Mouse (Mus musculus): ENCODE measurements around the gene Nup210. TPM values are rescaled to one million over a fixed set of nuclear protein-coding genes. Genes with fewer than 3 reads are reported as not detected.

Gene Nup210
- polyA plus RNA-seq, 1 experiment = not detected

DNA sequence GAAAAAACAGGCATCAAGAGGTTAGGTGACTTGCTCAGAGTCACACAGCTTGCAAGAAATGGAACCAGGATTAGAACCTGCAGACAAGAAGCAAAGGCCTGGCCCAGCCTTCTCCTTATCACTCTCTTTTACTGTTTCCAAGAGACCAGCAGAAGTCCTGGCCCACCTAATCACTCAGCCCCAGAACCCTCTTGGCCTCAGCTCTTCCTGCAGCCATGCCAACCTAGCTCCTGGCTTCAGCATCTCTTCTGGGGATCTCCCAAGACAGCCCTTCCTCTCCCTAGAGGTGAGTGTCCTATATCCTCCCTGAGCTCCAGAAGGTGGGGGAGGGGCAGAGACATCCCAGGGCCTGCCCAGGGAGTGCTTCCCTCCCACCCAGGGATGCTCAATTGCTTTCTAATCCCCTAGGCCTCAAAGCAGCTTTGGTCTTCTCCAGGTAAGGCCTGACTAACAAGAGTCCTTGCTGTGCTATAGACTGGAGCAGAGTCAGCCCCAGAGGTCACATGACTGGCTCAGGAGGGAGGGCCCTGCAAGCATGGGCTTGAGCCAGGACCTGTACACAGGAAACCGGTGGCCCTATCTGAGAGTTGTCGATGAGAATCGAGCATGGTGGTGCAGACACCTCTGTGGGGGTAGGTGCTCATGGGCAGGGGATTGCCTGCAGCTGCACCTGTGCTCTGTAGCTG, 113.2 kb downstream of the Nup210 start:
- no peak overlapping the region for H3K27ac ChIP-seq (ENCODE audit: insufficient read depth, low read depth, low read length)
- TF ChIP-seq CTCF (IDR thresholded peaks at IDR 0.05; ENCODE audit: insufficient read depth, low read depth, low read length) (no peak), POLR2A (IDR thresholded peaks at IDR 0.05; ENCODE audit: insufficient read depth, low read depth, low read length) (no peak)
- 42% methylated on average over 3 of the region's 3 CpGs for WGBS

GRCm38 (mm10) chr6:91001566-91001965, 115.1 kb downstream of the Nup210 start:
- H3K4me1 ChIP-seq (ENCODE audit: control insufficient read depth, insufficient read depth, low read length) = peaks cover 22% of the 10 kb centered on the region
- TF ChIP-seq POLR2A (IDR thresholded peaks at IDR 0.05; ENCODE audit: insufficient read depth, low read depth, low read length) (no peak), CTCF (IDR thresholded peaks at IDR 0.05; ENCODE audit: insufficient read depth, low read depth, low read length) (no peak)
- H3K4me3 ChIP-seq (ENCODE audit: insufficient read depth, low read depth, low read length) = no peak overlapping the region
- H3K27ac ChIP-seq (ENCODE audit: insufficient read depth, low read depth, low read length) = no peak overlapping the region; the same call in 1 of the 2 replicates
- WGBS = 47% methylated on average over 7 of the region's 7 CpGs

More for the DNA sequence above, 113.2 kb downstream of the Nup210 start:
- no peak overlapping the region for H3K4me3 ChIP-seq (ENCODE audit: insufficient read depth, low read depth, low read length)
- peaks cover 18% of the 10 kb centered on the region for H3K4me1 ChIP-seq (ENCODE audit: control insufficient read depth, insufficient read depth, low read length)

GRCm38 (mm10) chr6:91000819-91001525, 115.7 kb downstream of the Nup210 start:
- TF ChIP-seq POLR2A (IDR thresholded peaks at IDR 0.05; ENCODE audit: insufficient read depth, low read depth, low read length) (no peak), CTCF (IDR thresholded peaks at IDR 0.05; ENCODE audit: insufficient read depth, low read depth, low read length) (no peak)
- WGBS = 15% methylated on average over 15 of the region's 15 CpGs
- H3K4me3 ChIP-seq (ENCODE audit: insufficient read depth, low read depth, low read length) = peak overlapping the region; percentile 5; the same call in 1 of the 2 replicates
- peak overlapping the region; percentile 19; the same call in 1 of the 2 replicates for H3K27ac ChIP-seq (ENCODE audit: insufficient read depth, low read depth, low read length)
- peaks cover 22% of the 10 kb centered on the region for H3K4me1 ChIP-seq (ENCODE audit: control insufficient read depth, insufficient read depth, low read length)

DNA sequence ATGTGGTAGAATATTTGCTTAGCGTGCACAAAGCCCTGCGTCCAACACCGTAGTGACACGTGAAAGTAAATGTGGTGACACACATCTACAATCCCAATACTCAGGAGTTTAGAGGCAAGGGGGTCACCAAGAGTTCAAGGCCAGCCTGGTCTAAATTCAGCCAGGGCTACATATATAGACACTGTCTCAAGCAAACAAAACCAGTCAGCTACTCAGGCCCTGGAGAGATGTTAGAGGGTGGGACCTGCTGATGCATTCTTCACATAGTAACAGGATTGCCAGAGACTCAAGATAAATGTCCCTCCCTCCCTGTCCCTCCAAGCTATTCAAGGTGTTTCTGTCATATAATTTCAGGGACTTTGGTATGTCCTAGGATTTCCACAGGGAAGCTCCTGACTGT, 117.5 kb downstream of the Nup210 start:
- TF ChIP-seq CTCF (IDR thresholded peaks at IDR 0.05; ENCODE audit: insufficient read depth, low read depth, low read length) (no peak), POLR2A (IDR thresholded peaks at IDR 0.05; ENCODE audit: insufficient read depth, low read depth, low read length) (no peak)
- Histone ChIP-seq H3K27ac (ENCODE audit: insufficient read depth, low read depth, low read length) (no peak overlapping the region), H3K4me3 (ENCODE audit: insufficient read depth, low read depth, low read length) (no peak overlapping the region), H3K4me1 (ENCODE audit: control insufficient read depth, insufficient read depth, low read length) (peaks cover 26% of the 10 kb centered on the region)
- WGBS = 96% methylated on average over 4 of the region's 4 CpGs

- no peak overlapping the region for H3K4me3 ChIP-seq (ENCODE audit: insufficient read depth, low read depth, low read length)
- H3K4me1 ChIP-seq (ENCODE audit: control insufficient read depth, insufficient read depth, low read length) = peaks cover 23% of the 10 kb centered on the region
- 66% methylated on average over 3 of the region's 3 CpGs for WGBS
- TF ChIP-seq CTCF (IDR thresholded peaks at IDR 0.05; ENCODE audit: insufficient read depth, low read depth, low read length) (no peak), POLR2A (IDR thresholded peaks at IDR 0.05; ENCODE audit: insufficient read depth, low read depth, low read length) (no peak)
- 0 out of 2 replicates have a peak overlapping the region, but pooled peaks have one; percentile 1 for H3K27ac ChIP-seq (ENCODE audit: insufficient read depth, low read depth, low read length)
Measured at GRCm38 (mm10) chr6:90997025-90997424, 119.6 kb downstream of the Nup210 start.

GRCm38 (mm10) chr6:90996181-90996580, 120.4 kb downstream of the Nup210 start:
- 59% methylated on average over 2 of the region's 2 CpGs for WGBS
- TF ChIP-seq CTCF (IDR thresholded peaks at IDR 0.05; ENCODE audit: insufficient read depth, low read depth, low read length) (no peak), POLR2A (IDR thresholded peaks at IDR 0.05; ENCODE audit: insufficient read depth, low read depth, low read length) (no peak)
- Histone ChIP-seq H3K4me1 (ENCODE audit: control insufficient read depth, insufficient read depth, low read length) (peaks cover 18% of the 10 kb centered on the region), H3K4me3 (ENCODE audit: insufficient read depth, low read depth, low read length) (no peak overlapping the region), H3K27ac (ENCODE audit: insufficient read depth, low read depth, low read length) (no peak overlapping the region)

GRCm38 (mm10) chr6:90988648-90989317, 127.8 kb downstream of the Nup210 start, which contains the start of gene Iqsec1:
TSS of gene Iqsec1 (minus strand) at chr6:90988685.
- H3K27ac ChIP-seq (ENCODE audit: insufficient read depth, low read depth, low read length) = no peak within 1 kb of the TSS
- H3K4me1 ChIP-seq (ENCODE audit: control insufficient read depth, insufficient read depth, low read length) = peaks cover 13% of the 10 kb centered on the region
- peak within 1 kb of the TSS; percentile 72 for H3K4me3 ChIP-seq (ENCODE audit: insufficient read depth, low read depth, low read length)
- WGBS = 4% methylated on average over 39 of the region's 39 CpGs
- TF ChIP-seq CTCF (IDR thresholded peaks at IDR 0.05; ENCODE audit: insufficient read depth, low read depth, low read length) (no peak), POLR2A (IDR thresholded peaks at IDR 0.05; ENCODE audit: insufficient read depth, low read depth, low read length) (no peak)

DNA sequence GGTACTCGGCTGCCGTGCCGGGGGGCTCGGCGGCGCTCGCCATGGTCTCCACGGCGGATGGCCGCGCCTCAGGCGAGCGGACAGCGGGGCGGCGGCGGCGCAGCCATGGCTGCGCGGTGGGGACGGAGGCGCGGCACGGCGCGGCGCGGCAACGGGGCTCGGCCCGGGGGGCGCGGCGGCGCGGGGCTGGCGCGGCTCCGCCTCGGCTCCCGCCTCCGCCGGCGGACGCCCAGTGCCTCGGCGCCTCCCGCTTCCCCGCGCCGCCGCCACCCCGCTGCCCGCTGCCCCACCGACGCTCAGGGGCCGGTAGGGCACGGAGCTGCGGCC, 128.4 kb downstream of the Nup210 start:
- peaks cover 13% of the 10 kb centered on the region for H3K4me1 ChIP-seq (ENCODE audit: control insufficient read depth, insufficient read depth, low read length)
- TF ChIP-seq POLR2A (IDR thresholded peaks at IDR 0.05; ENCODE audit: insufficient read depth, low read depth, low read length) (no peak), CTCF (IDR thresholded peaks at IDR 0.05; ENCODE audit: insufficient read depth, low read depth, low read length) (no peak)
- H3K4me3 ChIP-seq (ENCODE audit: insufficient read depth, low read depth, low read length) = peak overlapping the region; percentile 72
- 13% methylated on average over 53 of the region's 59 CpGs for WGBS
- H3K27ac ChIP-seq (ENCODE audit: insufficient read depth, low read depth, low read length) = no peak overlapping the region

All from olfactory bulb, adult 2 months (tissue).